8 mouse cellular contexts compared by ENCODE assay signal in genomic region chr8:105634771-105635458, GRCm38 (mm10). TPM values are rescaled to one million over a fixed set of nuclear protein-coding genes. Genes with fewer than 3 reads are reported as not detected.
DNase-seq lines count a peak whose midpoint lies in the region; ATAC-seq and TF ChIP-seq lines count a peak whose summit lies in the region.

No protein-coding gene starts in this region.

- no peaks in the 10 kb centered on the region for H3K27me3 ChIP-seq in lung, embryonic 14.5 days (ENCODE audit: insufficient read depth, low read length)
- no peaks in the 10 kb centered on the region for H3K27me3 ChIP-seq in embryonic facial prominence, embryonic 15.5 days
- H3K27me3 ChIP-seq in limb, embryonic 12.5 days, result no peaks in the 10 kb centered on the region
- no peaks in the 10 kb centered on the region for H3K27me3 ChIP-seq in stomach, embryonic 14.5 days (ENCODE audit: control insufficient read depth, insufficient read depth, low read length)

- H3K4me1 ChIP-seq in lung, embryonic 14.5 days (ENCODE audit: insufficient read depth), result 0 out of 2 replicates have a peak, but pooled peaks cover 10% of the 10 kb centered on the region
- peaks cover 24% of the 10 kb centered on the region for H3K4me1 ChIP-seq in embryonic facial prominence, embryonic 15.5 days
- peaks cover 30% of the 10 kb centered on the region for H3K4me1 ChIP-seq in limb, embryonic 12.5 days (replicated peaks)
- peaks cover 15% of the 10 kb centered on the region for H3K4me1 ChIP-seq in stomach, embryonic 14.5 days (ENCODE audit: control insufficient read depth, insufficient read depth, low read length)

- H3K9me3 ChIP-seq in lung, embryonic 14.5 days (ENCODE audit: low read depth, low read length), result no peaks in the 10 kb centered on the region
- no peaks in the 10 kb centered on the region for H3K9me3 ChIP-seq in embryonic facial prominence, embryonic 15.5 days (replicated peaks)
- no peaks in the 10 kb centered on the region for H3K9me3 ChIP-seq in limb, embryonic 12.5 days
- no peaks in the 10 kb centered on the region for H3K9me3 ChIP-seq in stomach, embryonic 14.5 days (ENCODE audit: control insufficient read depth, low read depth, low read length)

- peak overlapping the region; percentile 73 for H3K4me2 ChIP-seq in lung, embryonic 14.5 days
- H3K4me2 ChIP-seq in embryonic facial prominence, embryonic 15.5 days (replicated peaks), result peak overlapping the region; percentile 72; the same call in 1 of the 2 replicates
- H3K4me2 ChIP-seq in limb, embryonic 12.5 days, result peak overlapping the region; percentile 89
- H3K4me2 ChIP-seq in stomach, embryonic 14.5 days (replicated peaks; ENCODE audit: low read depth, low read length), result peak overlapping the region; percentile 77

- no peak overlapping the region for H3K27ac ChIP-seq in lung, embryonic 14.5 days (ENCODE audit: low read depth)
- no peak overlapping the region for H3K27ac ChIP-seq in embryonic facial prominence, embryonic 15.5 days (replicated peaks)
- H3K27ac ChIP-seq in limb, embryonic 12.5 days, result no peak overlapping the region
- no peak overlapping the region for H3K27ac ChIP-seq in stomach, embryonic 14.5 days (ENCODE audit: low read length)

- H3K4me3 ChIP-seq in lung, embryonic 14.5 days (ENCODE audit: low read depth, low read length), result peak overlapping the region; percentile 94
- H3K4me3 ChIP-seq in embryonic facial prominence, embryonic 15.5 days (replicated peaks), result peak overlapping the region; percentile 92
- peak overlapping the region; percentile 86 for H3K4me3 ChIP-seq in limb, embryonic 12.5 days (replicated peaks)
- H3K4me3 ChIP-seq in stomach, embryonic 14.5 days (ENCODE audit: low read depth, low read length), result peak overlapping the region; percentile 95

- no peak for ATAC-seq in lung, embryonic 14.5 days (ENCODE audit: insufficient read depth)
- ATAC-seq in embryonic facial prominence, embryonic 15.5 days (ENCODE audit: insufficient number of reproducible peaks, low FRiP score, low TSS enrichment, low read depth), result no peak
- ATAC-seq in limb, embryonic 12.5 days (ENCODE audit: insufficient number of reproducible peaks, insufficient read depth, low FRiP score, low TSS enrichment, low read depth), result no peak
- ATAC-seq in stomach, embryonic 14.5 days (ENCODE audit: insufficient number of reproducible peaks, insufficient read depth, low FRiP score, low read depth), result no peak

- WGBS in lung, embryonic 14.5 days, result 92% methylated on average over 2 of the region's 2 CpGs
- WGBS in embryonic facial prominence, embryonic 15.5 days, result 85% methylated on average over 2 of the region's 2 CpGs
- WGBS in limb, embryonic 12.5 days, result 89% methylated on average over 2 of the region's 2 CpGs
- 93% methylated on average over 2 of the region's 2 CpGs for WGBS in stomach, embryonic 14.5 days

- peak overlapping the region; percentile 99 for H3K9ac ChIP-seq in lung, embryonic 14.5 days
- H3K9ac ChIP-seq in embryonic facial prominence, embryonic 15.5 days, result no peak overlapping the region
- 0 out of 2 replicates have a peak overlapping the region, but pooled peaks have one; percentile 98 for H3K9ac ChIP-seq in limb, embryonic 12.5 days (replicated peaks)
- peak overlapping the region; percentile 100; the same call in 1 of the 2 replicates for H3K9ac ChIP-seq in stomach, embryonic 14.5 days (replicated peaks; ENCODE audit: low read depth, low read length)

- DNase-seq in lung, embryonic 14.5 days, result no peak
- DNase-seq in lung, adult 18-20 months, result no peak
- no peak for DNase-seq in embryo, embryonic 10 days (ENCODE audit: low spot score)
- no peak for DNase-seq in cerebellum, adult 11-12 months
- DNase-seq in kidney, adult 18-20 months, result no peak

- TF ChIP-seq CTCF in lung, embryonic 14.5 days (IDR thresholded peaks at IDR 0.05; ENCODE audit: low read depth), result no peak

- H3K36me3 ChIP-seq in lung, embryonic 14.5 days (ENCODE audit: insufficient read depth), result peaks cover 6% of the 10 kb centered on the region; the same call in 1 of the 2 replicates
- H3K36me3 ChIP-seq in embryonic facial prominence, embryonic 15.5 days, result no peaks in the 10 kb centered on the region
- 0 out of 2 replicates have a peak, but pooled peaks cover 5% of the 10 kb centered on the region for H3K36me3 ChIP-seq in limb, embryonic 12.5 days
- peaks cover 4% of the 10 kb centered on the region; the same call in 1 of the 2 replicates for H3K36me3 ChIP-seq in stomach, embryonic 14.5 days (ENCODE audit: control insufficient read depth, insufficient read depth, low read length)

RNA-seq across cellular contexts. Expression of gene Ctcf, which starts 1.5 kb away (rescaled TPM):
- polyA plus RNA-seq in lung, embryonic 14.5 days (2014; fragmentation: Nextera tagmentation; extraction: Ambion mirVana), result 127 and 129 TPM in 2 replicates
- 118 and 122 TPM in 2 replicates for polyA plus RNA-seq in embryonic facial prominence, embryonic 15.5 days (2015; fragmentation: Nextera tagmentation; extraction: Ambion mirVana)
- 149 and 160 TPM in 2 replicates for polyA plus RNA-seq in limb, embryonic 12.5 days (2016; fragmentation: Nextera tagmentation; extraction: Ambion mirVana)
- polyA plus RNA-seq in stomach, embryonic 14.5 days (2014; fragmentation: Nextera tagmentation; extraction: Ambion mirVana), result 96.0 and 101 TPM in 2 replicates

RNA-seq across cellular contexts. Expression of gene Agrp, which starts 2.3 kb away (rescaled TPM):
- polyA plus RNA-seq in lung, embryonic 14.5 days (2014; fragmentation: Nextera tagmentation; extraction: Ambion mirVana), result 0.69 and 0.89 TPM in 2 replicates
- 1.7 and 2.3 TPM in 2 replicates for polyA plus RNA-seq in embryonic facial prominence, embryonic 15.5 days (2015; fragmentation: Nextera tagmentation; extraction: Ambion mirVana)
- 0.97 and 1.4 TPM in 2 replicates for polyA plus RNA-seq in limb, embryonic 12.5 days (2016; fragmentation: Nextera tagmentation; extraction: Ambion mirVana)
- 0.95 and 1.5 TPM in 2 replicates for polyA plus RNA-seq in stomach, embryonic 14.5 days (2014; fragmentation: Nextera tagmentation; extraction: Ambion mirVana)

RNA-seq across cellular contexts. Expression of gene Ripor1, which starts 29.9 kb away (rescaled TPM):
- 32.1 and 33.7 TPM in 2 replicates for polyA plus RNA-seq in lung, embryonic 14.5 days (2014; fragmentation: Nextera tagmentation; extraction: Ambion mirVana)
- 21.6 and 24.9 TPM in 2 replicates for polyA plus RNA-seq in embryonic facial prominence, embryonic 15.5 days (2015; fragmentation: Nextera tagmentation; extraction: Ambion mirVana)
- polyA plus RNA-seq in limb, embryonic 12.5 days (2016; fragmentation: Nextera tagmentation; extraction: Ambion mirVana), result 11.3 and 16.8 TPM in 2 replicates
- 18.5 and 20.8 TPM in 2 replicates for polyA plus RNA-seq in stomach, embryonic 14.5 days (2014; fragmentation: Nextera tagmentation; extraction: Ambion mirVana)

RNA-seq across cellular contexts. Expression of gene Carmil2, which starts 51.2 kb away (rescaled TPM):
- polyA plus RNA-seq in lung, embryonic 14.5 days (2014; fragmentation: Nextera tagmentation; extraction: Ambion mirVana), result 0.70 and 1.1 TPM in 2 replicates
- polyA plus RNA-seq in embryonic facial prominence, embryonic 15.5 days (2015; fragmentation: Nextera tagmentation; extraction: Ambion mirVana), result 0.77 and 1.0 TPM in 2 replicates
- 0.58 and 0.59 TPM in 2 replicates for polyA plus RNA-seq in limb, embryonic 12.5 days (2016; fragmentation: Nextera tagmentation; extraction: Ambion mirVana)
- polyA plus RNA-seq in stomach, embryonic 14.5 days (2014; fragmentation: Nextera tagmentation; extraction: Ambion mirVana), result 1.0 and 1.1 TPM in 2 replicates
